Mouse (Mus musculus) midbrain, embryonic 16.5 days (tissue): Measurements from ENCODE around the gene Ankrd39. TPM values are rescaled to one million over a fixed set of nuclear protein-coding genes. Genes with fewer than 3 reads are reported as not detected.

Source experiments
- ATAC-seq: fragments of 200-750 bp; cut with Nextera tagmentation; 2 replicates; pipeline ENCODE4 v1.8.0; 2017; ENCODE audit warnings: moderate TSS enrichment
- H3K27ac ChIP-seq: fragments of 300-500 bp; sonication (generic); 2 replicates; pipeline ENCODE4 v1.5.1; 2014; ENCODE audit warnings: mild to moderate bottlenecking, low read length, mixed read lengths
- H3K27me3 ChIP-seq: fragments of 300-500 bp; sonication (generic); 2 replicates; pipeline ENCODE4 v1.6.1; 2014; ENCODE audit warnings: low read depth, low read length, mixed read lengths; ENCODE audit not compliant: control insufficient read depth, insufficient read depth
- H3K36me3 ChIP-seq: fragments of 300-500 bp; sonication (generic); 2 replicates; pipeline ENCODE4 v1.6.1; 2014; ENCODE audit warnings: mild to moderate bottlenecking, low read length, moderate library complexity, mixed read lengths; ENCODE audit not compliant: control insufficient read depth, insufficient read depth
- H3K4me1 ChIP-seq: fragments of 300-500 bp; sonication (generic); 2 replicates; pipeline ENCODE4 v1.6.1; 2014; ENCODE audit warnings: mild to moderate bottlenecking, low read length, mixed read lengths; ENCODE audit not compliant: control insufficient read depth, insufficient read depth
- H3K4me2 ChIP-seq: fragments of 300-500 bp; sonication (generic); 2 replicates; pipeline ENCODE4 v1.6.1; 2014; ENCODE audit warnings: mild to moderate bottlenecking, low read length, mixed read lengths
- H3K4me3 ChIP-seq: fragments of 300-500 bp; sonication (generic); 2 replicates; pipeline ENCODE4 v1.5.1; 2014; ENCODE audit warnings: low read depth, mild to moderate bottlenecking, low read length, moderate library complexity, mixed read lengths
- H3K9ac ChIP-seq: fragments of 300-500 bp; sonication (generic); 2 replicates; pipeline ENCODE4 v1.6.1; 2014; ENCODE audit warnings: low read depth, low read length, mixed read lengths
- H3K9me3 ChIP-seq: fragments of 300-500 bp; sonication (generic); replicated peaks from 2 replicates; pipeline ENCODE4 v1.6.1; 2014; ENCODE audit warnings: mild to moderate bottlenecking, low read length, mixed read lengths; ENCODE audit not compliant: control insufficient read depth, poor library complexity, severe bottlenecking
- WGBS: fragments of 180-500 bp; shearing (Covaris S2); extraction: QIAGEN DNeasy Blood & Tissue Kit; methylation state at CpG from one replicate; pipeline ENCODE4 v1.1.7; 2014; 5-methylcytosine and 5-hydroxymethylcytosine counted together
- polyA plus RNA-seq: library from polyadenylated mRNA; unstranded; fragments of >200 nt; fragmentation: Nextera tagmentation; extraction: Ambion mirVana; gene quantifications from 2 replicates; pipeline ENCODE4 v1.2.1, GENCODE M21; 2015

Gene Ankrd39
- polyA plus RNA-seq, 1 experiment from 2014 or later: 32.8 TPM

DNA sequence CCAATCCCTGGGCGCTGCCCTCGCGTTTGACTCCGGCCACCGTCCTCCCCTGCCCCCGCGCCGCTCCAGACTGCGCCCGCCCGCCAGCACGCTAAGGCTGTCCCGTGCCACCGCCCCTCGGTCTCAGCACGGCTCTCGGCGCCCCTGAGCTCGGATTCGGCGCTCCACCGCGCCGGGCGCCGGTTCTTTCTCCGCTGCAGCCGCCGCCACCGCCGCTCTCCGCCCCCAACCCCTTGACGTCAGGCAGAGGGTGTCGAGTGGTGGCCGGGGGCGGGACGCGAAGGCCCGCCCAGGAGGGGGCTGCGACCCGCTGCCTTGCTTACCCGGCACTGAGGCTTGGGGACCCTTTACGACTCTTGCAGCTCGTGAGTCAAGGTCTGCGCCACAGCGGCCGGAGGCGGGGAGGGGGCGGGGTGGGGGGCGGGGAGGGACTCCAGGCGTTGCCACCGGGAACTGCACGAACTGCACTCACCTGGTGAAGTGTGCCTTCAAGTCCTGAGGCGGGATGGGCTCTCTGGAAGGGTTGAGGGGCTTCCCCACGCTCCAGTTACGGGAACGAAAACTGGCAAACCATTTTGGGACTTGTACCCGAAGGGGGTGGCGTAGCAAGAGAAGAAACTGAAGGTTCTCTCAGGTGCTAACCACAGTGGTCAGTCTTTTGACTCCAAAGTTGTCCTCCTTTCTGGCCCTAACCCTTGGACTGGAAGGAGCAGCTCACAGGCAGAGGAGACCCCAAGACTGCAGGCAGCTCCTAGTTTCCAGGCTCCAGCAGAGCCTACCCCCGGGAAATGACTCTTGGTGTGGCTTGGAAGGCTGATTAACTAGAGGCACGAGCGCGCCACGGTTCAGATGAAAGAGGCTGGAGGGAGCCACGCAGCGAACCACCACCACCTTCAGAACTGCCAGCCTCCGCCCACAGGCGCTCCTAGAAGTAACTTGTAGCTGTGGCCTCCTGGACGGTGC lies 11.1 kb upstream of the Ankrd39 start, which contains the start of gene Sema4c:
TSS of gene Sema4c (minus strand) at position 319 of the 963 bp plus-strand sequence.
- Histone ChIP-seq H3K4me2 (peak within 1 kb of the TSS; percentile 90), H3K4me1 (peaks cover 28% of the 10 kb centered on the region), H3K9ac (peak within 1 kb of the TSS; percentile 89), H3K9me3 (no peaks in the 10 kb centered on the region), H3K4me3 (peak within 1 kb of the TSS; percentile 68), H3K27ac (peak within 1 kb of the TSS; percentile 99), H3K36me3 (peaks cover 3% of the 10 kb centered on the region), H3K27me3 (no peaks in the 10 kb centered on the region)
- ATAC-seq: peak; percentile 55
- under 1% methylated on average over 65 of the region's 69 CpGs for WGBS

DNA sequence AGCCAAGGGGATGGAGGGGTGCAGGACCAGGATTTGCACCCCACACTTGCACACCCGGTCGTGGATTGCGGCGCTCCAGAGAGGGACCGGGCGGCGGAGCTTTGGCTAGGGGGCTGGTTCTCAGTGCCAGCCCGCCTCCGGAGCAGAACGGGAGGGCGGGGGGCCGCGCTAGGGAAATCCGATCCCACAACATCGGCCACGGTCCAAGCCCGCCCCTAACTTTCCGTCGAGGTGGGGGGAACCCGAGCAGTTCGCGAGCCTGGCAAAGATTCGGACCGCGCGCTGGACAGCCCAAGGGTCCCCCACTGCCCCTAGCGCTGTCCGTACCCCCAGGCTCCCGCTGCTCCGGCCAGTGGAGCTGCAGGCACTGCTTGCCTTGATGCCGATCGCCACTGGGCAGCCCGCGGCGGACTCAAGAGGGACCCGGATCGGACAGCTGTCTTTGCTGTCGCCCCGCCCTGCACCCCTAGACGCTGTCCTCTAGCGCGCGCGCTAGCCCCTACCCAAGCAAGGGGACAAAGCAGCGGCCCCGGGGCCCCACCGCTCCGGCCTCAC lies 10.3 kb upstream of the Ankrd39 start:
- H3K27me3 ChIP-seq: no peaks in the 10 kb centered on the region
- ATAC-seq: peak; percentile 60
- no peaks in the 10 kb centered on the region for H3K9me3 ChIP-seq
- peak overlapping the region; percentile 99 for H3K27ac ChIP-seq
- peak overlapping the region; percentile 89 for H3K9ac ChIP-seq
- H3K4me1 ChIP-seq: peaks cover 28% of the 10 kb centered on the region
- WGBS: under 1% methylated on average over 48 of the region's 48 CpGs
- H3K36me3 ChIP-seq: peaks cover 11% of the 10 kb centered on the region
- peak overlapping the region; percentile 90 for H3K4me2 ChIP-seq
- peak overlapping the region; percentile 68 for H3K4me3 ChIP-seq

DNA sequence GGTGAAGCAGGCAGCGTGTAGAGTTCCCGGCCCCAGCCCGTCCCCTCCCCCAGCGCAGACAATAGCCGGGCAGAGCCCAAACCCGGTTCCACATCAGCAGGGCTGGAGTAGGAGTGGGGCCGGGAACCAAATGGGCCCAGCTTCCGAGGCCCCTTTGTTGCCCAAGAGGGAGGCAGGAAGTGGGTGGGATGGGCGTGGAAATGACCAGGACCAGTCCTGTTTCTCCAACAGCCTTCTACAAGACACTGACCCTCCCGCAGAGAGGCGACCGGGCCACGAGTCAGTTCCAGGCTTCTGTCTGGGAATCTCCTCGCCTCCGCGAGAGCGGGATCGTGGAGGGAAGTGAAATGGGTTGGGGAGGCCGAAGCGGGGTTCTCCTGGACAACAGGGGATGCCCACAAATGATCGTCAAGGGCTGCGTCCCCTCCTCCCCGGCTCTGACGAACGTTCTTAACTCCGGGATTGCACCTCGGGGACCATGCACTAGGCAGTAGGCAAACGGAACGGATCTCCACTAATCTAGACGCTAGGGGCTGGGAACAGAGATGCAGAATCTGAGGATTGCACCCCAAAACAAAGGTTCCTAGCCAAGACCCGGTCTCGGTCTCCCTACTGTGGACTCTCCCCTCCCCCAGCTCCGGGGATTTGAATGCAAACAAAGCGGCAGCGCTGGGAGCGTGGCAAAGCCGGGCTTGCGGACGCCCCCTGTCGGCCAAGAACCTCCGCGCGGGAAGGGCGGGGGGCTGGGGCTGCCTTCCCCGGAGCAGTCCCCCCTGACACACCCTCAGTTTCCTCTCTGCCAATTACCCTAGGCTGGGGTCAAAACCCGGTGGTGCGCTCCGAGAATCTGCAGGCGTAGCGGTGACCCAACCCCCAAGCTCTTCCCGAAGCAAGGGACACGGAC lies 9.6 kb upstream of the Ankrd39 start:
- Histone ChIP-seq H3K36me3 (peaks cover 18% of the 10 kb centered on the region), H3K4me2 (peak overlapping the region; percentile 90), H3K4me3 (peak overlapping the region; percentile 68), H3K27me3 (no peaks in the 10 kb centered on the region), H3K9ac (peak overlapping the region; percentile 89), H3K27ac (peak overlapping the region; percentile 99), H3K9me3 (no peaks in the 10 kb centered on the region), H3K4me1 (peaks cover 28% of the 10 kb centered on the region)
- peak; percentile 78 for ATAC-seq
- under 1% methylated on average over 52 of the region's 52 CpGs for WGBS

DNA sequence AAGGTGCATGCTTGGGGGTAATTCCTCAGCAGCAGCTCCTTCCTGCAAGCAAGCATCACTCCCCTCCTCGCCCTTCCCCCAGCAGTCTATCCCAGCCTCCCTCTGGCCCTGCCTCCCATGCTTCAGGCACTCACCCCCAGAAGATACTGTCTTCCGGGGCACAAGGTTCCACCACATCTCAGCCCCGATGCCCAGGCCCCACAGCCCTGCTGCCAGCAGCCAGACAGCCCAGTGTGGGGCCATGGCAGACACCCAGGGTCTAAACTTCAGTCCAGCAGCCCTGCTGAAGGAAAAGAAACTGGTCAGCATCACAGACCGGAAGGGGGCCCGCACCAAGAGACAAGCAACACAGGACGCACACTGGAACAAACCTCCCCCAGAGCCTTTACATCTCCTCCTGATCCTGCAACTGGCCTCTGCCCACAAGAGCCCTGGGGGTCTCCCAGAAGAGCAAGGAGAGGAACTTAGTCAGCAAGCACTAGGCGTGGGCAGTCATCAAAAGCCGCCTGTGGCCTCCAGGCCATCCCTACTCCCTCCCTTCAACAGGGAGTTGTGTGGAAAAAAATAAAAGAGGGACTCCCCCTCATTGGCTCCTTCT lies 8.7 kb upstream of the Ankrd39 start:
- Histone ChIP-seq H3K4me1 (peaks cover 28% of the 10 kb centered on the region), H3K4me2 (peak overlapping the region; percentile 90), H3K27ac (peak overlapping the region; percentile 99), H3K27me3 (no peaks in the 10 kb centered on the region), H3K4me3 (peak overlapping the region; percentile 68), H3K36me3 (peaks cover 26% of the 10 kb centered on the region), H3K9me3 (no peaks in the 10 kb centered on the region), H3K9ac (peak overlapping the region; percentile 89)
- no peak for ATAC-seq
- WGBS: 2% methylated on average over 8 of the region's 8 CpGs

DNA sequence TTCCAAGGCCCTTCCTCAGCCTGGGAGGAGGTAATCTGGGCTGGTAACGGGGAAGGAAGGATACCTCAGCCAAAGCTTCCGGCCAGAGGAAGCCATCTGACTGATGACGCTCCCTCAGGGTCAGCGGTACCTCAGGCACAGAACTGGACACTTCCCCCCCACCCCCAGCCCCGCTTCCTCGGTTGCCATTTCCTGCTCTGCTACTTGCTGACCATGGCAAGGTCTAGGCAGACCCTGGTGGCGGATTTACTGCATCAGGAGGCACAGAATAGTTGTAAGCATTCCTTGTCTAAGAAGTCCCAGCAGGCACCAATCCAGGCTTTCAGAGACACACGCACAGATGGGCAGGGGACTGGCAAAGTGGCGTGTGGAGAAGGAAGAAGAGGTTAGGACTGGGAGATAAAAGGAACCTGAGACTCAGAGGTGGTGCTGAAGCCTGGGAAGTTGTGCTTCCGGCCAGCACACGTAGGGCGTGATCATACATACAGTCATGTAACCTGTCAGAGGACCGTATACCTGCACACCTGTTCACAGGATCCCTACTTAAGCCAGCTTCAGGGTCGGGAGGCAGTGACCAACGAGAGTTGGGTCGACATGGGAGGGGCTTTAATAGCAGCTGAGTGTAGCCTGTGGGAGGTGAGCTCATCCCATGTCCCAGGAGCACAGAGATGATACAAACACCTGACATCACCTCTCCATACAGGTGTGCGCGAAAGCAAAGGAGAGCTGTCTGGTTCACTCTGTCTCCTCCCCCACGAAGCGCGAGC lies 7.6 kb upstream of the Ankrd39 start:
- 74% methylated on average over 21 of the region's 21 CpGs for WGBS

DNA sequence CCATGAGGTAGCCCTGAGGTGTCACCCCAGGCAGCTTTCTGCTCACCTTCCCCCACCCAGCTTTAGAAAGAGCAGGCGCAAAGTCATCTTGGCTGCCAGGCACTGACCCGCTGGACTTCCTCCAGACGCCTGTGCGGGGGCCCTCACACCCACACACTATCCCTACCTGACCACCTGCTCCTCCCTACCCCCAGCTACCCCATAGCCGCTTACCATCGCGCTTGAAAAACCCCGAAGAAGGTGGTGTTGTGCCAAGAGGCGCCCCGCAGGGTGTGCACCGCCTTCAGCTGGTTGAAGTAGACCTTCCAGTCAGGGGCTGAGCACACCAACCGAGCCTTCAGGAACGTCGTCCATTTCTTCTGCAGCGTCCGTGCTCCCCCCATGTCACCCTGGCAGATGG lies 5.3 kb upstream of the Ankrd39 start:
- ATAC-seq: no peak
- H3K9me3 ChIP-seq: no peaks in the 10 kb centered on the region
- peaks cover 41% of the 10 kb centered on the region for H3K36me3 ChIP-seq
- no peak overlapping the region for H3K4me2 ChIP-seq
- H3K4me3 ChIP-seq: no peak overlapping the region
- no peak overlapping the region for H3K27ac ChIP-seq
- WGBS: 84% methylated on average over 16 of the region's 16 CpGs
- H3K27me3 ChIP-seq: no peaks in the 10 kb centered on the region
- peaks cover 35% of the 10 kb centered on the region for H3K4me1 ChIP-seq
- no peak overlapping the region for H3K9ac ChIP-seq

More for the DNA sequence above, 7.6 kb upstream of the Ankrd39 start:
- peaks cover 33% of the 10 kb centered on the region for H3K36me3 ChIP-seq
- H3K9ac ChIP-seq: peak overlapping the region; percentile 89
- no peaks in the 10 kb centered on the region for H3K9me3 ChIP-seq
- H3K4me3 ChIP-seq: peak overlapping the region; percentile 68; the same call in 1 of the 2 replicates
- no peaks in the 10 kb centered on the region for H3K27me3 ChIP-seq
- peak overlapping the region; percentile 90 for H3K4me2 ChIP-seq
- no peak for ATAC-seq
- peaks cover 28% of the 10 kb centered on the region for H3K4me1 ChIP-seq
- peak overlapping the region; percentile 20; the same call in 1 of the 2 replicates for H3K27ac ChIP-seq

DNA sequence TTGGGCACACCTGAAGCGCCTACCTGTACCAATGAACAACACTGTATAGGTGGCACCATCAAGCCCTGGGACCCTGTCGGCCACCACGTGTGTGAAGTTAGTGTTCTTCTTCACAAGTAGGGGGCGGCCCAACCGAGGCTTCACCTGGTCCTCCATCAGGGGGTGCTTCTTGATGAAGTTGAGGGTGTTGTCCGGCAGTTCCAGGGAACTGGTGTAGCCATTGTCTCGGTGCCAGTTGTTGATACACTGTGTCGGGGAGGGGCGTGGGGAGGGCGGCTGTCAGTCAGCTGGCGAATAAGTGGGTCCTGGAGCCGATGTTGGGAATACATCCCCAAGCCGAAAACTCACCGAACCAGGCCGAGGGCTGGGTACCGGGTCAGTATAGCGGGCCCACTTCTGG lies 4.7 kb upstream of the Ankrd39 start:
- Histone ChIP-seq H3K4me1 (peaks cover 37% of the 10 kb centered on the region), H3K9me3 (no peaks in the 10 kb centered on the region), H3K36me3 (peaks cover 41% of the 10 kb centered on the region), H3K27ac (no peak overlapping the region), H3K27me3 (no peaks in the 10 kb centered on the region), H3K4me2 (no peak overlapping the region), H3K4me3 (no peak overlapping the region), H3K9ac (no peak overlapping the region)
- no peak for ATAC-seq
- 88% methylated on average over 17 of the region's 17 CpGs for WGBS
